Mouse (Mus musculus) frontal cortex, postnatal 25 days (tissue): ENCODE measurements at regions not wholly inside any gene's neighbourhood (a gene's known extent, or its start where the extent isn't known, plus 50 kb on each side); places are given as distances from the start of the nearest gene placed in this dataset.

Experiments used
- DNase-seq, 2 experiments: peaks; one replicate each; pipeline ENCODE4 v3.0.0; 2022; ENCODE audit warnings: low spot score in 2 of 2

DNA sequence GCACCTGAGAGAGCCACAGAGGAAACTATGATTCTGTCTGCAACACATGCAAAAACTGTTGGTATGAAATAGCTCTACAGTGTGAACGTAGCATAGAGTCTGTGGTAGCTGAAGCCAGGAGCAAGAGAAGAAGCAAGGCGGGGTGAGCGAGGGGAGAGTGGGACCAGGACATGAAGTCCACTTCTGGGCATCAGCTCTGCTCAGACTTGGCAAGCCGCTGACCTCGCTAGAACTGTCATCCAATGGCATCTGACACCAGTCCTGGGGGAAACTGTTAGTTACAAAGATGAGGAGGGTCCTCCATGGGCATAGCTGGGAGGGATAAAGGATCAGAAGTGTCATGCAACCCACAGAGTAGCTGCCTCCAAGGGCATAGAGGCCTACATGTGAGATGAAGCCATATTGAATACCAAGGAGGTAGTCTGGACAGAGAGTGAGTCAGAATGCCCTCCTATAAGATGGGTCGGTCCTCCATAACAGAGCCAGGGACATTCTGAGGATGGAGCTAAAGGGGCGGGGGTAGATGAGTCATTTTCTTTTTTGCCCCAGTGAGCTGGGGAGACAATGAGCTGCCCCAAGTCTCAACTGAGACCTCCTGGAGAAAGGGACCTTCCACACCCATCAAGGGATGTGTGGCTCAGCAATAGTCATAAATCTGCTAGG, 102.0 kb downstream of the 1810010D01Rik start:
- DNase-seq = no peak

- DNase-seq = no peak
Observed at GRCm38 (mm10) chr7:145102692-145103091, 105.2 kb downstream of the 1810010D01Rik start.

- no peak for DNase-seq
Observed at GRCm38 (mm10) chr7:145102216-145102615, 105.7 kb downstream of the 1810010D01Rik start.

DNA sequence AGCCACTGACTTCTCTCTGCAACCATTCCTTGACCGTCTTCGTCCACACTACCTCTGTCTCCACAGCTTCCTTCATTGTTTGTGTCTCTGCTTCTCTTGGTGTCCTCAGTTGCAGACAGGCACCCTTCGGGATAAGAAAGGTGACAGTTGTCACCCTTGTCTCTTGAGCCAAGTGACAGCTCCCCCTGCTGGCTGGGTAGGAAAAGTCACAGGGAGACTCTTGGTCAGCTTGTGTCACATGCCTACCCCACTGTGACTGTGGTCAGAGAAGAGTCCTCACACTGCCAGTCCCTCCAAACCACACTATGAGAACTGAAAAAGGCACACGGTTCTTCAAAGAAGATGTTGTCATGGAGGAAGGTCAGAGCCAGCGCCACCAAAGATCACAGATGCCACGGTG, 109.6 kb downstream of the 1810010D01Rik start:
- DNase-seq = no peak

- no peak for DNase-seq
Observed at GRCm38 (mm10) chr7:145094134-145094526, 113.8 kb downstream of the 1810010D01Rik start.

- no peak for DNase-seq
Observed at GRCm38 (mm10) chr7:145093417-145094133, 114.3 kb downstream of the 1810010D01Rik start.

GRCm38 (mm10) chr7:145092392-145093176, 115.3 kb downstream of the 1810010D01Rik start:
- DNase-seq = no peak

- no peak for DNase-seq
Observed at GRCm38 (mm10) chr7:145090849-145091248, 117.1 kb downstream of the 1810010D01Rik start.

- DNase-seq = no peak
Observed at GRCm38 (mm10) chr7:145089315-145089721, 118.6 kb downstream of the 1810010D01Rik start.

DNA sequence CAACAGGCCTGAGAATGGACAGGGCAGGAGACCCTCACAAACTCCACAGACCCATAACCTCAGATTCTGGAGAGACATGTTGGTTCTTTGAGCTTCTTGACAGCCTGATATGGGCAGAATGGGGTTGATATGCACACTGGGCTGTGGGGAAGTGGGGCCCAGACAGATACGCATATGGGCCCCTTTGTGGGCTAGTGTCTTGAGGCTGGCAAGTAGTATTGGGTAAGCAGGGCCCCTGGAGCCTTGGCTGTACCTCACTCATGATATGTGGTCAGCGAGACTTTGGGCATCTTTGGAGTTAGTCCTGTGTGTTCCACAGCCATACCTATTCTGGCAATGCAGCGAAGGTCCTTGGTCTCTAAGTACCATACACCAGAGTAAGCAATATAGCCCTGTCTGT, 119.3 kb downstream of the 1810010D01Rik start:
- no peak for DNase-seq

DNA sequence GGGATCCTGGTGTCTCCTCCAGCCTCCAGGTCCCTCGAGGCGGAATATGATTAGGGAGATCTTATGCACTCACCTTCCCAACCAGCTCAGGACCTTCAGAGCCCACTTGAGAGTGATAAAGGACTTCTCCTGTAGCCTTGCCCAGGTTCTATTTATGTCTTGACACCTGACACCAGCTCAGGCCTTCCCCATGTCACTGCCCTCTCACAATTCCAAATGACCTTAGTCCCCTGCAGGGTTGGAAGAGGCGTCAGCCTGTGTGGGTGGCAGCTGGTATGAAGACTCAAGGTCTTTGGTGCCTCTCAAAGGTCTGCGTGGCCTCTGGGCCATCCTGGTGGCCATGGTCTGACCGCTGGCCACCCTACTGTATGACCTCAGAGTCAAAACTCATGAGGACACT, 120.1 kb downstream of the 1810010D01Rik start:
- DNase-seq = no peak

- no peak for DNase-seq
Observed at GRCm38 (mm10) chr7:145082917-145083752, 124.8 kb downstream of the 1810010D01Rik start.

DNA sequence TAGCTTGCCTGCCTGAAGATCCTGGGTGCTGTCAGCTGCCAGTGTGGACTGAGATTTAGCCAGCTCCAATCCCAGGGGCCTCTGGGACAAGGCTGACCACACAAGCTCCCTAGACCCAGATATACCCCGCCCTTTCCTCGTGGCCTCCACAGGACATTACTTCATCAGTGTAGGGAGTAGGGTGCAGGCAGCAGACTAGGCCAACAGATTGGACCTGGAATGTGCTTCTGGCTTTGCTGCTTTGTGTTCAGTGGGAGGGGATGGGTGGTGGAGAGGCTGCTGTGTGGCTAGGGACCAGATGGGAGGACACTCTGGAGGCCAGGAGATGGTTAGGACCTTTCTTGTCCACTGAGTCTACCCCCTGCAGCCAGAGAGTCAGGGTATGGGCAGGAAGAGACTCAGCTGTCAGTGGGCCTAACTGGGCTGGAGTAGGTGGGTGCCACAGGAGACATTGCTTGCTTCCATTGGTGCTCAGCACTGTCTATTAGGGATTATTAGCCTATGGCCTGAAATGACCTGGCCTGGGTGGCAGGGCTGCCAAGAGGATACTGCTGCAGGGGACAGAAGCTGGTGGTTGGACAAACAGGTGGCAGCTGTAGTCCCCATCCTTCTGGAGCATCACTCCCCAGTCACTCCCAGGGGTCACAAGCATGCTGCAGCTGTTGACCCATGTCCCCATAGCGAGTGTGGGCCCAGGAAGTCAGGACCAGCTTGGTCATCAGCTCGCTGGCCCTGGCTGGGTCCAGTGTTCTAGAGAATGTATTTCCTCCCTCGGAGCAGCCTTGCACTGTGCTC, 132.5 kb upstream of the Ccnd1 start:
- DNase-seq = no peak

DNA sequence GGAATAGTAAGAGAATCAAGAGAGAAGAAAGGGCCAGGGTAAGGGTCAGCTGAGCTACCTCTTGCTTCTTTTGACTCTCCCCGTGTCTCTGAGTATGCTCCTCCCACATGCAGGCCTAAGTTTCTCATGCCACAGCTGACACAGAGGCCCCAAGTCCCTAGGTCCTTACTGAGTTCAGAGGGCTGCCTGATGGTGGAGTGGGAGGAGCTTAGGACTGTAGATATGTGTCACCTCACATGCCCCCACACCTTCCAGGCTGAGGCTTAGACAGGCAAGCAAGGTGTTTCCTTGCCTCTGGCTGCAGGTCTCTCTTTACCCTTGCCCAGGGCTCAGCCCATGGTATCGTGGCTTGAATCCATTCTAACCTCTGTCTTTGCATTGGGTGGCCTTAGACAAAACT, 131.8 kb upstream of the Ccnd1 start:
- DNase-seq = no peak

GRCm38 (mm10) chr7:145067366-145067765, 127.6 kb upstream of the Ccnd1 start:
- DNase-seq = no peak

DNA sequence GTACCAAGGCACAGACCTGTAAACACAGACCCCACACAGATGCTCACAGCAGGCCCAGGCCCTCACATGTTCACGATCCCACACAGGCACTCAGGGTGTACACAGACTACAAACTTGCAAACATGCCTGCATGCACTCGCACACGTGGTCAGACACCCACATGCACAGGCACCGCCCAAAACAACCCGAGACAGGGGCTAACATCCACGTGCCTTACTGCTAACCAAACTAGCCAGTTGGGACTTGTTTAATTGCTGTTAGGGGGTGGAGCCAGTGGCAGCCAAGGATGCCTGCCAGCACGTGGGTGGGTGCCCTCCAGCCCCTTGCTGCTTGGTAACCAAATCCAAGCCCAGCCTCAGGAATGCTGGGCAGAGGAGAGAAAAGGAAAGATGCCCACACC, 116.6 kb upstream of the Ccnd1 start:
- DNase-seq = no peak

DNA sequence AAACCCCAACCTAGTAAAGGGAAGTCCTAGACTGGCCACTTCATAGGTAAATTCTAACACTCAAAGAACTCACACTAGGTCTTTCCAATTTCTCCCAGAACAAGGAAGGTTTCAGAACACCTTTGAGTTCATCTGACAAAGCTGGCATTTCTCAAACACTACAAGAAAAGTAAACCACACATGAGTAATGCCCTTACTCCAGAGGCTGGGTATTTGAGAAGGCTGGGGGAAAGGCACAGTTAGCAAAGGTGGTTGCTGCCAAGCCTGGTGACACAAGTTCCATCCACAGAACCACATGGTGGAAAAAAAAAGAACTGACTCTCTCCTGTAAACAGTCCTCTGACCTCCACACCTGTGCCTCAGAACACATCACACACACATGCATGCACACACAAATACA, 111.9 kb upstream of the Ccnd1 start:
- DNase-seq = no peak

- DNase-seq = no peak
Observed at GRCm38 (mm10) chr7:145050729-145051128, 111.0 kb upstream of the Ccnd1 start.

DNA sequence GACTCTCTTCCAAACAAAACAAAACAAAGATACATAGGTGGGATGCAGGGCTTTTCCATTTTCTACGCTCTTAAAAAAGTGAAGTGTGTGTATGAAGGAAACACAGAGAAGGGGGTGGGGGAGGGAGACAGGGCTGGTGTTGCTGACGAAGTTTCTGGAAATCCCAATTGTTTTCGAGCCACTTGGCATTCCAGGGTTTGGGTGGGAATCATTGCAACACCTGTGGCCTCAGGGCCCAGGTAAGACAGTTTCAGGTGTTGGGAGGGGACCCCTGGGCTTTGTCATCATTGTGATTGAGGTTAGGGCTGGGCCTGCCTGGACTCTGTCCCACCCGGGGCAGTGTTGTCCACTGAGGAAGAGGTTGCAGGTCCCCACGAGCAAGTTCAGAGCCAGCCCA, 108.8 kb upstream of the Ccnd1 start:
- no peak for DNase-seq

GRCm38 (mm10) chr7:145047771-145048480, 108.2 kb upstream of the Ccnd1 start:
- DNase-seq = no peak
